Mouse (Mus musculus) E14TG2a.4 (cell line): ENCODE measurements around the gene Ninj1.

Experiments
- H3K27me3 ChIP-seq: 2 replicates; pipeline ENCODE4 v1.6.1; 2014; ENCODE audit warnings: low read length, control low read depth; ENCODE audit not compliant: insufficient read depth
- H3K36me3 ChIP-seq: 2 replicates; pipeline ENCODE4 v1.6.1; 2014; ENCODE audit warnings: low read length, control low read depth; ENCODE audit not compliant: insufficient read depth
- H3K4me1 ChIP-seq: replicated peaks from 2 replicates; pipeline ENCODE4 v1.6.1; 2014; ENCODE audit warnings: low read depth, low read length, control low read depth
- H3K4me3 ChIP-seq: replicated peaks from 2 replicates; pipeline ENCODE4 v1.5.1; 2014; ENCODE audit warnings: mild to moderate bottlenecking, low read length
- H3K9me3 ChIP-seq: 2 replicates; pipeline ENCODE4 v1.6.1; 2014; ENCODE audit warnings: low read length, control low read depth
- CTCF ChIP-seq: conservative IDR thresholded peaks from 2 replicates; pipeline ENCODE4 v1.5.1; 2014; ENCODE audit warnings: low read length
- NANOG ChIP-seq: IDR thresholded peaks from 2 replicates; pipeline ENCODE4 v1.6.1; 2014; ENCODE audit warnings: borderline replicate concordance, low read length, mixed read lengths
- POU5F1 ChIP-seq: IDR thresholded peaks from 2 replicates; pipeline ENCODE4 v1.6.1; 2014; ENCODE audit warnings: low read length, borderline replicate concordance

Gene Ninj1

DNA sequence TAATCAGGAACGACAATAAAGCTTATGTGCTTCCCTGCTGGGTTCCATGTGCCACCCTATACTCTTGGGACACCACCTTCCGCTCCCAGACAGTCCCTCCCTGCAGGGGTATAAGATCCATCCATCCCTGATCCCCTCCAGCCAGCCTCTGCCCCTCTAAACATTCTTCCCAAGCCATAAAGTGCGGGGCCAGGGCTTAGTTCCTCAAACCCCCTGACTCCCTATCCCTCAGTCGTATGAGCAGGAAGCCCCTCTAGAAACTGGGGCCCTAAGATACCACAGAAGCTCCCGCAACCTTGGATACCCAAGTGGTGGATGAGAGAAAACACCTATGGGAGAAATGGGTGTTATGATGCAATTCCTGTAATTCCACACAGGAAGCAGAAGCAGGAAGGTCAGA, 8.9 kb downstream of the Ninj1 start:
- peaks cover 24% of the 10 kb centered on the region for H3K36me3 ChIP-seq
- peaks cover 8% of the 10 kb centered on the region for H3K27me3 ChIP-seq
- peaks cover 5% of the 10 kb centered on the region for H3K4me1 ChIP-seq
- no peak overlapping the region for H3K4me3 ChIP-seq
- H3K9me3 ChIP-seq: no peaks in the 10 kb centered on the region
- TF ChIP-seq CTCF: no peak
- no peak for TF ChIP-seq POU5F1
- TF ChIP-seq NANOG: no peak

DNA sequence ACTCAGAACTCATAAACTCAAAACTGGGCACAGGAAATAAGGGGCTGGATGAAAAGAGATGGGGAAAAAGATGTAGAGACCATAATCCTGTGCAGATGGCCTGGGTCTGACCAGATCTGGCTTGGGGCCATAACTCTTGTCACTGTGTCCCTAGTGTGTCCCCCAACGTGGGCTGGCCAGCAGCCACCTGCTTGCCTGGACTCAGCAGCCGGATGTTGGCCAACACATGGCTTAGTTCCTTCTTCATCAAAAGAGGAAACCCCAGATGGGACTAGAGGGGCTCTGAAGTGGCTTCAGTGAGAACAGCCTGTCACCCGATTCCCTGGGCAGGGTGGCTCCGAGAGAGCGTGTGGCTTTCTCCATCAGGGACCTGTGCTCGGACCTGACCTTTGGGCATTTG, 9.5 kb downstream of the Ninj1 start:
- H3K4me1 ChIP-seq: peaks cover 5% of the 10 kb centered on the region
- TF ChIP-seq CTCF (no peak), NANOG (no peak)
- H3K9me3 ChIP-seq: no peaks in the 10 kb centered on the region
- H3K36me3 ChIP-seq: peaks cover 24% of the 10 kb centered on the region
- no peak overlapping the region for H3K4me3 ChIP-seq
- H3K27me3 ChIP-seq: peaks cover 8% of the 10 kb centered on the region

DNA sequence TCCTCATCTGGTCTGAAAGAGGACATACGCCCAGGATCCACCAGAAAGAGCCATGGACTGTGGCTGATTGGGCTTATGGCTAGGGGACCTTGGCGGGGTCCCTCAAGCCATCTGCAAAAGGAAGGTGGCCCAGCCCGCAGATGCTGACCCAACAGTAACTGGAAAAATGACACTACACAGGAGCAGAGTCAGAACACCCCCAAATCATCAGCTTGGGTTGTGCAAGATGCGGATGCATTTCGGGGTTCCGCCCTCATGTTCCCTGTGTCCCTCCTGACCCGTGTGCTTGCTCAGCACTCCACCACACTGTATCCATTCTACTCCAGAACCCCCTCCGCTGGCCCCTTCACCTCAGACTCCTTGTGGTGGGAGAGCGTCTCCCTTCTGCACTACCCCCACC, 11.4 kb downstream of the Ninj1 start:
- Histone ChIP-seq H3K9me3 (no peaks in the 10 kb centered on the region), H3K27me3 (peaks cover 8% of the 10 kb centered on the region), H3K4me1 (peaks cover 5% of the 10 kb centered on the region), H3K36me3 (peaks cover 27% of the 10 kb centered on the region), H3K4me3 (no peak overlapping the region)
- TF ChIP-seq CTCF (no peak), NANOG (no peak), POU5F1 (no peak)

DNA sequence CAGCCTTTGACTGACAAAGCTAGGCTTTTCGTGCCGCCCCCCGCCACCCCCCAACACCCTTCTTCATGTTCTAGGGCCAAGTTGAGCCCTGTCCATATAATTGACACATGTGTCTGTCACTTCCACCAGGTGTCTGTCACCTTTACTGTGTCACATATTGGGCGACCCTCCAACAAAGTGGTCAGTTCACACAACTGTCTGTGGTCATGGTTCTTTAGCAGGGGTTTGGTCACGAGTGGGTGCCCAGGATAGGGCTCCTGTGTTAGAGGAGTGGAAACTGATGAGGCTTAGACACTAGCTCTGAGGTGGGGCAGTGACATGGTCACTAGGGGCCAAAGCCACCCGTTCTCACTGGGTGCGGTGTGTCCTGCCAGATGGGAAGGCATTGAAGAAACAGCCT, 12.6 kb downstream of the Ninj1 start:
- Histone ChIP-seq H3K4me3 (no peak overlapping the region), H3K9me3 (no peaks in the 10 kb centered on the region), H3K36me3 (peaks cover 31% of the 10 kb centered on the region), H3K27me3 (peaks cover 12% of the 10 kb centered on the region), H3K4me1 (peaks cover 7% of the 10 kb centered on the region)
- TF ChIP-seq NANOG (no peak), POU5F1 (no peak), CTCF (no peak)

DNA sequence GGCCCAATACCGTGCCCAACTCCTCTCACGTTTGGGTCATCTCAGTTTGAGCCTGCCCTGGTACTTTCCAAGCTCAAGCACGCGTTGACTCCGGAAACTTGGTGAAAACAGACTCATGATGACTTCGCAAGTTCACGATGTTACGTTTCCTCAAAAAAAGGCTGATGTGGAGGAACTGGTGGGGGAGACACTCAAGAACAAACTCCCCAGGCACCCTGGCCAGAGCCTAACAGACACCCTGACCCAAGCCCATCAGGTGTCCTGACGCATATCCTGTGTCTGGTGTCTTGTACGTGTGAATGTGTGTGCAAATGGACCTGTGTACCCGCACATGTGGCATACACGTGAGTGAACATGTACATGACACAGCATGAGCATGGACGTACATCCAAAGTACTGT, 13.4 kb downstream of the Ninj1 start:
- peaks cover 12% of the 10 kb centered on the region for H3K27me3 ChIP-seq
- peaks cover 24% of the 10 kb centered on the region for H3K36me3 ChIP-seq
- no peak for TF ChIP-seq NANOG
- TF ChIP-seq POU5F1: no peak
- no peak for TF ChIP-seq CTCF
- H3K4me3 ChIP-seq: no peak overlapping the region
- H3K4me1 ChIP-seq: peaks cover 14% of the 10 kb centered on the region
- no peaks in the 10 kb centered on the region for H3K9me3 ChIP-seq

DNA sequence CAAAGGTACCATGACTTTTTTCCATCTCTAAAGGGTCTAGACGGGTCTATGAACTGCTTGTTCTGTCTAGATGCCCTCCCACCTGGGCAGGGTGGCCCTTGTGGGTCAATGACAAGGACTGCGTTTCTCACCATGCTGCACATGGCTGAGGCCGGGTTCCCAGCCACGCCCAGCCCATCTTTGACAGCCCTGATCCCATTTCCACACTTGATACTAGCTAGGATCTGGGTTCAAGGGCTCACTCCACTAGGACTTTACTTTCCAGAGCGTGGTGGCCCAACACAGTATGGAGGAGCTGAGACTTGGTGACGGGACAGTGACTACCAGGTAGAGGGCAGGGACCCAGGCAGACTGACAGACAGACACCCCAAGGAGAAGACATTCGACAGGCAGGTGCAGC, 15.3 kb downstream of the Ninj1 start:
- Histone ChIP-seq H3K4me3 (no peak overlapping the region), H3K9me3 (no peaks in the 10 kb centered on the region), H3K4me1 (peaks cover 17% of the 10 kb centered on the region), H3K36me3 (peaks cover 23% of the 10 kb centered on the region), H3K27me3 (peaks cover 12% of the 10 kb centered on the region)
- TF ChIP-seq NANOG (no peak), POU5F1 (no peak), CTCF (no peak)

DNA sequence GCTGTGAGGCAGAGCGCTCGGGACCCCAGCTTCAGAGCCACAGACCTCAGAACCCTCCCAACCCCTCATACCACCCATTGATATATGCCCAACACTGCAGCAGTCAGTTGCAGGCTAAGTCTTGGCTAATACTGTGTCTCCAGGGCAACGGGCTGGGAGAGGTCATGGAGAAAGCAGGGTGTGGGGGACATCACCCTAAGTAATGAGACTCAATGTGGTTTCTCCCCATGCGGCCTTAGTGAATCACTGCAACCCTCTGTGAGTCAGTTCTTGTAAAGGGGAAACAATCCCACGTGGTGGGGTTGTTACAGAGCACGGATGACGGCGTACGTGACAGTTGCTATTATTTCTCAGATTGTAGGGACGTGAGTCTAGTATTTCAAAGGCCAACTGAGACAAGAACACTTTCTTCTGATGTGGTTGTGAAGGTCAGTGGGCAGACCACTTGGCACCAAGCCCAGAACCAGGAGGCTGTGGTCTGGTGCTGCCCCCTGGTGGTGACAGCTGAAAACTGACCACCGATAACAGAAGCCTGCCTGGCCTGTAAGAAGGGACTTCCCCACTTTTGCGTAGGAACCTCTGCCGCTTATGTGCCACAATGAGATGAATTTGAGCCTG, 18.2 kb downstream of the Ninj1 start:
- TF ChIP-seq CTCF: peak; percentile 71
- TF ChIP-seq POU5F1: no peak
- peaks cover 23% of the 10 kb centered on the region for H3K36me3 ChIP-seq
- H3K4me3 ChIP-seq: no peak overlapping the region
- peaks cover 5% of the 10 kb centered on the region; the same call in 1 of the 2 replicates for H3K27me3 ChIP-seq
- H3K4me1 ChIP-seq: peaks cover 20% of the 10 kb centered on the region
- no peaks in the 10 kb centered on the region for H3K9me3 ChIP-seq

DNA sequence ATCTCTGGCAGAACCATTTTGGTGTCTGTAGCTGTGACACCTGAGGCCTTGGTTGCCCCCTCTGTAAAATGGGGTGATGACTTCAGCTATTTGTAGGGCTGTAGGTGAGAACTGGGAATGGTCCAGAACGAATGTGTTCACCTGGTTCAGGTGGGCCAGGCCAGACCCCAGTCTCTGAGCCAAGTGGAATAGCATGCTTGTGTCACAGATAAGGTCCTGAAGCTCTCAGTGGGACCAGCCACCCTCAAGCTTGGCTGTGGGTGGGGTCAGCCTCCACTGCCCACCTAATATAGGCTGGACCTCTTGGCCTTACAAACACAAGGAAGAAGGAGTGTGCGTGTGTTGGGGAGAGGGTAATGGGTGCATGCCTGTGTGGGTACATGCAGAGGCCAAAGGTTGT, 19.1 kb downstream of the Ninj1 start:
- no peak overlapping the region for H3K4me3 ChIP-seq
- H3K4me1 ChIP-seq: peaks cover 16% of the 10 kb centered on the region

DNA sequence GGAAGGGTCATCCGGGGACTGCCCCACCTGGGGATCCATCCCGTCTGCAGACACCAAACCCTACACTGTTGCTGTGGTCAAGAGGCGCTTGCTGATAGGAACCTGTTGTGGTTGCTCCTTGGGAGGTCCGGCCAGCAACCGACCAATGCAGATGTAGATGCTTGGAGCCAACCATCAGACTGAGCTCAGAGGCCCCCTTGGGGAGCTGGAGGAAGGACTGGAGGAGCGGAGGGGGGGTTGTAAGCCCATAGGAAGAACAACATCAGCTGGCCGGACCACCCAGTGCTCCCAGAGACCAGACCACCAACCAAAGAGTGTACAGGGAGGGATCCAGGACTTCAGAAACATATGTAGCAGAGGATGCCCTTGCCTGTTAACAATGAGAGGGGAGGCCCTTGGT, 22.0 kb downstream of the Ninj1 start:
- Histone ChIP-seq H3K4me1 (peaks cover 32% of the 10 kb centered on the region), H3K4me3 (no peak overlapping the region), H3K36me3 (peaks cover 13% of the 10 kb centered on the region), H3K27me3 (peaks cover 11% of the 10 kb centered on the region), H3K9me3 (no peaks in the 10 kb centered on the region)
- TF ChIP-seq CTCF (no peak), NANOG (no peak), POU5F1 (no peak)

More for the DNA sequence above, 19.1 kb downstream of the Ninj1 start:
- peaks cover 23% of the 10 kb centered on the region for H3K36me3 ChIP-seq
- H3K27me3 ChIP-seq: peaks cover 5% of the 10 kb centered on the region; the same call in 1 of the 2 replicates
- TF ChIP-seq NANOG (no peak), CTCF (no peak), POU5F1 (no peak)
- no peaks in the 10 kb centered on the region for H3K9me3 ChIP-seq
